Mouse (Mus musculus) neural tube, embryonic 13.5 days (tissue): Measurements from ENCODE around the gene Pdx1. TPM values are rescaled to one million over a fixed set of nuclear protein-coding genes. Genes with fewer than 3 reads are reported as not detected.

ENCODE experiments used
- ATAC-seq: fragments of 200-750 bp; cut with Nextera tagmentation; 2 replicates; pipeline ENCODE4 v1.8.0; 2017; ENCODE audit warnings: low read depth, mild to moderate bottlenecking, moderate TSS enrichment, moderate library complexity
- H3K27ac ChIP-seq: fragments of 300-500 bp; sonication (generic); replicated peaks from 2 replicates; pipeline ENCODE4 v1.5.1; 2015; ENCODE audit warnings: moderate library complexity, mild to moderate bottlenecking, inconsistent platforms
- H3K27me3 ChIP-seq: fragments of 300-500 bp; sonication (generic); 2 replicates; pipeline ENCODE4 v1.6.1; 2015; ENCODE audit warnings: mild to moderate bottlenecking, inconsistent platforms
- H3K36me3 ChIP-seq: fragments of 300-500 bp; sonication (generic); 2 replicates; pipeline ENCODE4 v1.6.1; 2015; ENCODE audit warnings: mild to moderate bottlenecking, inconsistent platforms
- H3K4me1 ChIP-seq: fragments of 300-500 bp; sonication (generic); replicated peaks from 2 replicates; pipeline ENCODE4 v1.6.1; 2015; ENCODE audit warnings: inconsistent platforms
- H3K4me2 ChIP-seq: fragments of 300-500 bp; sonication (generic); 2 replicates; pipeline ENCODE4 v1.6.1; 2015; ENCODE audit warnings: inconsistent platforms, mild to moderate bottlenecking, moderate library complexity
- H3K4me3 ChIP-seq: fragments of 300-500 bp; sonication (generic); 2 replicates; pipeline ENCODE4 v1.5.1; 2015; ENCODE audit warnings: mild to moderate bottlenecking, inconsistent platforms
- H3K9ac ChIP-seq: fragments of 300-500 bp; sonication (generic); 2 replicates; pipeline ENCODE4 v1.6.1; 2015; ENCODE audit warnings: moderate library complexity, mild to moderate bottlenecking, inconsistent platforms
- H3K9me3 ChIP-seq: fragments of 300-500 bp; sonication (generic); 2 replicates; pipeline ENCODE4 v1.6.1; 2016; ENCODE audit warnings: inconsistent platforms
- WGBS: fragments of 180-500 bp; shearing (Covaris S2); methylation state at CpG from one replicate; pipeline ENCODE4 v1.1.7; 2015; 5-methylcytosine and 5-hydroxymethylcytosine counted together
- polyA plus RNA-seq: library from polyadenylated mRNA; unstranded; fragments of >200 nt; fragmentation: Nextera tagmentation; extraction: Ambion mirVana; gene quantifications from 2 replicates; pipeline ENCODE4 v1.2.1, GENCODE M21; 2015

Gene Pdx1
- polyA plus RNA-seq, 1 experiment from 2014 or later: not detected

- H3K4me2 ChIP-seq: no peak overlapping the region
- peaks cover 100% of the 10 kb centered on the region for H3K27me3 ChIP-seq
- H3K36me3 ChIP-seq: no peaks in the 10 kb centered on the region
- H3K9me3 ChIP-seq: no peaks in the 10 kb centered on the region
- peaks cover 27% of the 10 kb centered on the region for H3K4me1 ChIP-seq
- no peak for ATAC-seq
- no peak overlapping the region for H3K27ac ChIP-seq
- WGBS: under 1% methylated on average over 58 of the region's 58 CpGs
- H3K4me3 ChIP-seq: no peak overlapping the region
- no peak overlapping the region for H3K9ac ChIP-seq
Observed at GRCm38 (mm10) chr5:147305856-147306637, 36.3 kb downstream of the Pdx1 start.

GRCm38 (mm10) chr5:147306638-147307397 lies 37.1 kb downstream of the Pdx1 start, which contains the start of gene Cdx2:
TSS of gene Cdx2 (minus strand) at chr5:147307270.
- Histone ChIP-seq H3K9ac (no peak within 1 kb of the TSS), H3K27me3 (peaks cover 100% of the 10 kb centered on the region), H3K4me3 (no peak within 1 kb of the TSS), H3K4me2 (no peak within 1 kb of the TSS), H3K27ac (no peak within 1 kb of the TSS), H3K9me3 (no peaks in the 10 kb centered on the region), H3K4me1 (peaks cover 21% of the 10 kb centered on the region), H3K36me3 (no peaks in the 10 kb centered on the region)
- no peak for ATAC-seq
- WGBS: under 1% methylated on average over 63 of the region's 63 CpGs

GRCm38 (mm10) chr5:147307398-147307785 lies 37.6 kb downstream of the Pdx1 start:
- ATAC-seq: no peak
- 2% methylated on average over 12 of the region's 12 CpGs for WGBS
- no peak overlapping the region for H3K9ac ChIP-seq
- H3K27ac ChIP-seq: no peak overlapping the region
- no peak overlapping the region for H3K4me3 ChIP-seq
- H3K4me2 ChIP-seq: no peak overlapping the region
- H3K36me3 ChIP-seq: no peaks in the 10 kb centered on the region
- no peaks in the 10 kb centered on the region for H3K9me3 ChIP-seq
- peaks cover 100% of the 10 kb centered on the region for H3K27me3 ChIP-seq
- H3K4me1 ChIP-seq: peaks cover 21% of the 10 kb centered on the region

GRCm38 (mm10) chr5:147308451-147308850 lies 38.7 kb downstream of the Pdx1 start:
- Histone ChIP-seq H3K4me1 (peaks cover 21% of the 10 kb centered on the region), H3K36me3 (no peaks in the 10 kb centered on the region), H3K27ac (no peak overlapping the region), H3K9ac (no peak overlapping the region), H3K4me2 (no peak overlapping the region), H3K4me3 (no peak overlapping the region), H3K9me3 (no peaks in the 10 kb centered on the region), H3K27me3 (peaks cover 100% of the 10 kb centered on the region)
- WGBS: 9% methylated on average over 9 of the region's 9 CpGs
- ATAC-seq: no peak

DNA sequence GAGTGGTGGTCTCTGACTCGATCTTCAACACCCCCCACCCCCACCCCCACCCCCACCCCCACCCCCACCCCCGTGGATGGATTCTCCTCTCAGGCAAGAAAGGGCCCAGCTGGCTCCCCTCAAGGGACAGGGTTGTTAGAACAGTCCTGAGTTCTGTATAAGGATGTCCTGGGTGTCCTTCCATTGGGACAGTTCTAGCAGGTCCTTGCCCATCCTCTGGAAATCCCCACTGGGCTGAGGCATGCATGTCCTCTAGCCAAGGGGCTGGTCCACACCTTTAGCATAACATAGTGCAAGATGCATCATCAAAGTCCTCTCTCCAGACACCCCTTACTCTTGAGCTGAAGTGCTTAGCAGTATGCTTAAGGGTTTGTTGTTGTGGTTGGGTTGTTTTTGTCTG lies 40.0 kb downstream of the Pdx1 start:
- Histone ChIP-seq H3K27ac (no peak overlapping the region), H3K9ac (no peak overlapping the region), H3K27me3 (peaks cover 100% of the 10 kb centered on the region), H3K9me3 (no peaks in the 10 kb centered on the region), H3K4me1 (peaks cover 14% of the 10 kb centered on the region), H3K4me2 (no peak overlapping the region), H3K4me3 (no peak overlapping the region), H3K36me3 (no peaks in the 10 kb centered on the region)
- 0% methylated on average over 2 of the region's 2 CpGs for WGBS
- ATAC-seq: no peak

- no peak overlapping the region for H3K4me3 ChIP-seq
Observed at GRCm38 (mm10) chr5:147312830-147313685, 43.3 kb downstream of the Pdx1 start.

DNA sequence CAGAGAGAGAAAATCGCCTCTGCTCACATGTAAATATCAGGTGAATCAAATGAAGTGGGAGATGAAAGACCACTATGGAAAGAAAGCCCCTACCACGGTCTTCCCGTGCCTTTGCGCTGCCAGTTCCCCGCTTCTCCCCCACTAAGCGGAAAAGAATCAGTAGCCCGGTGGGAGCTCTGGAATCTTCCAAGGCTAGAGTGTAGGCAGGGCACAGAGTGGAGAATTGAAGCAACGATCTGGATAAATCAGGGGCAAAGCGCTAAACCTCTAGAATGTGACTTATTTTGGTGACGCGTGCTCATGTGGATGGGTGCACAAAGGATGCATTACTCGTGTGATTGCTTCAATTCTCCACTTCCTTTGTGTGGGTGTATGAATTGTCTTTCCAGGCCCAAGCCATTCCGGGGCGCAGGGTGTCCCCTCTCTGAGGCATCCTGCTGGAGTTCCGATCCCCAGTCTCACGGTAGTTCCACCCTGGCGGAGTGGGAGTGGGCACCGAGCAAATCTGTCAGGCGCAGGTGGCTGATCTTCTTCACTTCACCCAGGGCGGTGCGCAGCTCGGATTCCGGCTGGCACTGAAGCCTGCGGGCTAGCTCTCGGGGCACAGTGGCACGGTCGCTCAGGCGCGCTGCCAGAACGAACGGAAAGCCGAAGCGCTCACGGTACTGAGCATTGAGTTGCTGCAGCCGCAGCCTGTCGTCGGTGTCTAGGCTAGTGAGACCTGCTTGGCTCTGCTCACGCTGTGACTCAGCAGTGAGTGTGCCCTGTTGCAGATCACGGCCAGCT lies 45.1 kb downstream of the Pdx1 start:
- 0 out of 2 replicates have a peak, but pooled peaks have one; percentile 36 for ATAC-seq
- Histone ChIP-seq H3K36me3 (no peaks in the 10 kb centered on the region), H3K9me3 (no peaks in the 10 kb centered on the region), H3K4me3 (no peak overlapping the region), H3K4me1 (peaks cover 9% of the 10 kb centered on the region; the same call in 1 of the 2 replicates), H3K9ac (no peak overlapping the region), H3K27ac (no peak overlapping the region), H3K27me3 (peaks cover 96% of the 10 kb centered on the region), H3K4me2 (no peak overlapping the region)
- 1% methylated on average over 39 of the region's 39 CpGs for WGBS

More at GRCm38 (mm10) chr5:147312830-147313685, 43.3 kb downstream of the Pdx1 start:
- no peak for ATAC-seq
- H3K9me3 ChIP-seq: no peaks in the 10 kb centered on the region
- peaks cover 9% of the 10 kb centered on the region; the same call in 1 of the 2 replicates for H3K4me1 ChIP-seq
- H3K9ac ChIP-seq: no peak overlapping the region
- H3K4me2 ChIP-seq: no peak overlapping the region
- H3K27ac ChIP-seq: no peak overlapping the region
- H3K36me3 ChIP-seq: no peaks in the 10 kb centered on the region
- WGBS: 1% methylated on average over 27 of the region's 27 CpGs
- H3K27me3 ChIP-seq: peaks cover 100% of the 10 kb centered on the region

DNA sequence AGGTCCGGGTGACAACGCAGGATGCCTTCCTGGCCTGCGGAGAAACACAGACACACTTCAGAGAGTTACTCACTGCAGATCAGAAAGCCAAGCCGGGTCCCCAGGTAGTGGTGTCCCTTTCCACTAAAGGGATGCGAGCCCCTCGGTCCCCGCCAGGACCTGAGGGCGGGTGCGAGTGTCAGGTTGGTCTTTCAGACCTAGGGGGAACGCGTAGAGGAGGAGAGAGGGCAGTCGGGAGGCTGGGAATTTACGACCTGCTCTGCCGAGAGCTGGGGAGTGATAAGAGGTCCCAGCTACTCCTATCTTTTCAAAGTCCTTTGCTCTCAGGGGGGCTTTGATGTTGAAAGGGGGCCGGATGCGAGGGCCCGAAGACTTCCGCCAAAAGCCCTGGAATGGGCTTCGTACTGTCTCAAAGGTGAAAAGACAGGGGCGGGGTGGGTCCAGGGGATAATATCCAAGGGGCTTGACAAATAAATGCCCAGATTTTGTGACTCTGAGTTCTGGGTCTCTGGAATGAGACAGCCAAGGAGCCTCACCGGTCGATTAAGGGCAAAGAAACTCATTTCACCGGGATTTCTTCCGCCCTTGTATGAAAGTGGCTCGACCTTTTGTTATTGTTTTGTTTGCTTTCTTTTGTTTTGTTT lies 45.8 kb downstream of the Pdx1 start:
- Histone ChIP-seq H3K27me3 (peaks cover 96% of the 10 kb centered on the region), H3K4me3 (no peak overlapping the region), H3K36me3 (no peaks in the 10 kb centered on the region), H3K4me1 (peaks cover 9% of the 10 kb centered on the region; the same call in 1 of the 2 replicates), H3K27ac (no peak overlapping the region), H3K9ac (no peak overlapping the region), H3K9me3 (no peaks in the 10 kb centered on the region), H3K4me2 (no peak overlapping the region)
- WGBS: under 1% methylated on average over 25 of the region's 25 CpGs
- no peak for ATAC-seq

DNA sequence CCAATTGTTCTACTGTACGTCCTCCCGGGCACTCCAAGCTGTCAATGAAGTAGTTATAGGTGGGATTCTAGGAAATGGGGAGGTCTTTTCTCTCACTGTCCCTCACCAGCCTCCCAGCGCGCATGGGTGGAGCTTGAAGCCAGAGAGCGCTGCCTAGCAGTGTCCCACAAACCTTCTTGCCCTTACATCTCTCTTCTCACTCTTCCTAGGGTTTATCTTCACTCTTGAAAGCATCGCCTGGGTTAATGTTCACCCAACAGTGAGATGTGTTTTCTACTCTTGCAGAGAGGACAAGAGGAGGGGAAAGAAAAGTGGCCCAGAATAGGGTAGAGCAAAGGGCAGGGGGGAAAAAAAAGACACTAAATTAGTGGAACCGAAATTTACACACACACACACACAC lies 47.6 kb downstream of the Pdx1 start:
- peaks cover 9% of the 10 kb centered on the region; the same call in 1 of the 2 replicates for H3K4me1 ChIP-seq
- no peak overlapping the region for H3K4me3 ChIP-seq
- no peak overlapping the region for H3K9ac ChIP-seq
- no peaks in the 10 kb centered on the region for H3K36me3 ChIP-seq
- H3K4me2 ChIP-seq: no peak overlapping the region
- whole genome bisulfite sequencing: 7% methylated on average over 7 of the region's 7 CpGs
- ATAC-seq: no peak
- H3K9me3 ChIP-seq: no peaks in the 10 kb centered on the region
- peaks cover 93% of the 10 kb centered on the region for H3K27me3 ChIP-seq
- H3K27ac ChIP-seq: no peak overlapping the region

- H3K36me3 ChIP-seq: no peaks in the 10 kb centered on the region
Observed at GRCm38 (mm10) chr5:147317991-147318390, 48.2 kb downstream of the Pdx1 start.

GRCm38 (mm10) chr5:147319653-147320052 lies 49.9 kb downstream of the Pdx1 start:
- peaks cover 74% of the 10 kb centered on the region for H3K27me3 ChIP-seq
- no peaks in the 10 kb centered on the region for H3K36me3 ChIP-seq
- no peak overlapping the region for H3K4me3 ChIP-seq
- H3K27ac ChIP-seq: no peak overlapping the region
- peaks cover 9% of the 10 kb centered on the region; the same call in 1 of the 2 replicates for H3K4me1 ChIP-seq
- peak; percentile 44; the same call in 1 of the 2 replicates for ATAC-seq
- no peaks in the 10 kb centered on the region for H3K9me3 ChIP-seq
- H3K4me2 ChIP-seq: no peak overlapping the region
- no peak overlapping the region for H3K9ac ChIP-seq

More at GRCm38 (mm10) chr5:147317991-147318390, 48.2 kb downstream of the Pdx1 start:
- Histone ChIP-seq H3K4me3 (no peak overlapping the region), H3K27ac (no peak overlapping the region), H3K27me3 (peaks cover 91% of the 10 kb centered on the region), H3K9me3 (no peaks in the 10 kb centered on the region), H3K4me2 (no peak overlapping the region), H3K4me1 (peaks cover 9% of the 10 kb centered on the region; the same call in 1 of the 2 replicates), H3K9ac (no peak overlapping the region)
- 25% methylated on average over 7 of the region's 7 CpGs for WGBS
- no peak for ATAC-seq
